Mouse (Mus musculus) kidney, adult 2 months (tissue): ENCODE measurements around the gene Ube2b.

Experiments
- CTCF ChIP-seq: fragments of 200-500 bp; conservative IDR thresholded peaks from 2 replicates; pipeline ENCODE4 v1.5.1; 2011; ENCODE audit warnings: low read depth, mild to moderate bottlenecking, control low read depth, low read length, moderate library complexity, mixed read lengths; ENCODE audit not compliant: insufficient read depth, insufficient read length
- POLR2A ChIP-seq: fragments of 200-500 bp; IDR thresholded peaks from one replicate; pipeline ENCODE4 v1.6.1; 2011; ENCODE audit warnings: low read depth, low read length, control low read depth

- TF ChIP-seq CTCF: no peak
- TF ChIP-seq POLR2A: no peak
Measured at GRCm38 (mm10) chr11:51961761-51962160, 38.8 kb downstream of the Ube2b start.
